Mouse (Mus musculus): ENCODE results near the gene Esrrb. TPM values are rescaled to one million over a fixed set of nuclear protein-coding genes. Genes with fewer than 3 reads are reported as not detected.

The Esrrb gene
- not detected for total RNA-seq (2023)

DNA sequence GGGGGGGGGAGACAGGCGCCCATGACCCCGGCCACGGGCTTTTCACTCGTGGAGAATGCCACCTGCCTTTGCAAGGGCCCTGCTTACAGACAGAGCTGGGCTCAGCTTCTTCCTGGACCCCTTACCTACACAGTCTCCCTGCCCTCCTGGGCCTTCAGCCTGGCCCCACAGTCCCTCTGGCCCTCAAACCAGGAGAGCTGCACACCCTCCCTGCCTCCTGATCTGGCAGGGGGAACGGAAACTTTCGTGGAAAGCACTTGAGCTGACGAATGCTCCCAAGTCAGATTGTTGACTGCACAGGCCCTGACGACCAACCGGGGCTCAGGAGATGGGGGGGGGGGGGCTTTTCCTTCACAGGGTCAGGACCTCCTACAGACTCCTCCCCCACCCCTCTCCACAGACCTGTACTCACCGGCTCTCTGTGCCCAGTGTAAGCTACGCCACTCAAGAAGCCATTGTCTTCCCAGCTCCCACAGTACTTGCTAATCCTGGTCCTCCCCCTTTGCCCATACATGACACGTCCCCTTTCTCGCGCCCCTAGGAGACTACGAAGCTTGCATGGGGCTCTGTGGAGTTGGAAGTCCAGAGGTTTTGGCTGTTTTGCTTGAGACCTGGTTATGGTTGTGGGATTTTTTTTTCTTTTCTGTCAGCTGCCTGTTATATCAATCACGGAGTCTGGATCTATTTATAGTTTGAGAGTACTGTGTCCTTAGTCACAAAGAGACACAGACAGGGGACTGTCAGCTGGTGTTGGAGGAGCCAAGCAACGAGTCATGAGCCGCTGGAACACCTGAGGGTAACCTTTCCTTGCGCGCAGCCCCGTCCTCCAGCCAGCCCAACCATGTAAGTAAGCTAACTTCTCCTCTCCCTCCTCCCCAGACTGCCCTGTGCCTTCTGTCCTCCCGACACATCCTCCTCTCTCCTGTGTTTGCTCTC is at the start of gene Esrrb:
TSS of gene Esrrb (plus strand) at position 422 of the 936 bp plus-strand sequence.

Other genes starting within 250 kb of the Esrrb start
- 10 to 100 TPM; 75.1 to 78.8 TPM for gene Gpatch2l, start 119.3 kb upstream of the Esrrb start, total RNA-seq (2023)

Measured in monocyte, adult 59 days (primary cell).